27 mouse cellular contexts compared by ENCODE assay signal in genomic region chr15:96713758-96714675, GRCm38 (mm10). TPM values are rescaled to one million over a fixed set of nuclear protein-coding genes. Genes with fewer than 3 reads are reported as not detected.
DNase-seq lines count a peak whose midpoint lies in the region; ATAC-seq and TF ChIP-seq lines count a peak whose summit lies in the region.
"Had no signal": no experiment of that assay in that cellular context is flagged by ENCODE, and none has a peak within 500 bp of the region (broad histone marks: within the 10 kb centered on the region; RNA-seq: fewer than 3 reads in every experiment).

No protein-coding gene starts in this region.

- TF ChIP-seq POLR2A in liver, adult 2 months (IDR thresholded peaks at IDR 0.05; ENCODE audit: extremely low read depth, insufficient read depth, low read length), result no peak
- no peak for TF ChIP-seq POLR2A in spleen, adult 2 months (IDR thresholded peaks at IDR 0.05; ENCODE audit: low read depth, low read length)
- no peak for TF ChIP-seq POLR2A in MEL (IDR thresholded peaks at IDR 0.05; ENCODE audit: control insufficient read depth in 1 of 2, insufficient read depth in 1 of 2, low read depth in 1 of 2, low read length in 2 of 2, poor library complexity in 1 of 2)

- H3K4me2 ChIP-seq in liver, embryonic 12.5 days, result no peak overlapping the region
- H3K4me2 ChIP-seq in hindbrain, embryonic 13.5 days, result no peak overlapping the region
- H3K4me2 ChIP-seq: embryonic facial prominence, embryonic 13.5 days; forebrain, embryonic 13.5 days; heart, embryonic 11.5 days; hindbrain, embryonic 12.5 days; intestine, embryonic 15.5 days had no signal

- no peak overlapping the region for H3K4me3 ChIP-seq in liver, adult 2 months (ENCODE audit: insufficient read depth, low read depth, low read length)
- H3K4me3 ChIP-seq in liver, embryonic 12.5 days, result no peak overlapping the region
- peak overlapping the region; percentile 44 for H3K4me3 ChIP-seq in spleen, adult 2 months (ENCODE audit: extremely low read depth, insufficient read depth, insufficient read length)
- peak overlapping the region; percentile 53 to 62 for H3K4me3 ChIP-seq in MEL (ENCODE audit: control insufficient read depth in 1 of 2, insufficient read depth in 1 of 2, low read depth in 2 of 2, low read length in 2 of 2)
- no peak overlapping the region for H3K4me3 ChIP-seq in hindbrain, embryonic 13.5 days
- H3K4me3 ChIP-seq: embryonic facial prominence, embryonic 10.5 days; embryonic facial prominence, embryonic 13.5 days; erythroblast, embryonic 14.5 days; forebrain, embryonic 10.5 days; forebrain, embryonic 13.5 days; heart, adult 2 months; hindbrain, embryonic 12.5 days; intestine, embryonic 15.5 days had no signal

- 97% methylated on average over 5 of the region's 7 CpGs for WGBS in liver, adult 2 months
- WGBS in liver, embryonic 12.5 days (ENCODE audit: insufficient replicate concordance), result 77% methylated on average over 6 of the region's 7 CpGs
- 86% methylated on average over 7 of the region's 7 CpGs for WGBS in spleen, adult 2 months
- 97% methylated on average over 6 of the region's 7 CpGs for WGBS in hindbrain, embryonic 13.5 days

- no peaks in the 10 kb centered on the region for H3K9me3 ChIP-seq in liver, embryonic 12.5 days (replicated peaks)
- no peaks in the 10 kb centered on the region for H3K9me3 ChIP-seq in MEL (replicated peaks; ENCODE audit: insufficient read depth, low read length)
- H3K9me3 ChIP-seq in hindbrain, embryonic 13.5 days, result no peaks in the 10 kb centered on the region
- H3K9me3 ChIP-seq: embryonic facial prominence, embryonic 10.5 days; embryonic facial prominence, embryonic 13.5 days; forebrain, embryonic 10.5 days; forebrain, embryonic 13.5 days; G1E; hindbrain, embryonic 12.5 days; intestine, embryonic 15.5 days had no signal

- H3K27ac ChIP-seq in liver, adult 2 months (replicated peaks; ENCODE audit: insufficient read depth, low read depth, low read length), result no peak overlapping the region
- H3K27ac ChIP-seq in liver, embryonic 12.5 days, result no peak overlapping the region
- peak overlapping the region; percentile 87 for H3K27ac ChIP-seq in spleen, adult 2 months (ENCODE audit: insufficient read depth, low read length)
- peak overlapping the region; percentile 97 for H3K27ac ChIP-seq in MEL (ENCODE audit: control insufficient read depth, low read depth, low read length)
- H3K27ac ChIP-seq in hindbrain, embryonic 13.5 days, result no peak overlapping the region
- H3K27ac ChIP-seq: embryonic facial prominence, embryonic 10.5 days; embryonic facial prominence, embryonic 13.5 days; forebrain, embryonic 10.5 days; forebrain, embryonic 13.5 days; heart, adult 2 months; hindbrain, embryonic 12.5 days; intestine, embryonic 15.5 days had no signal

- no peak overlapping the region for H3K9ac ChIP-seq in liver, adult 2 months (ENCODE audit: low read depth, low read length)
- H3K9ac ChIP-seq in liver, embryonic 12.5 days, result no peak overlapping the region
- H3K9ac ChIP-seq in MEL (ENCODE audit: control insufficient read depth, low read depth, low read length, poor library complexity, severe bottlenecking), result peak overlapping the region; percentile 71
- no peak overlapping the region for H3K9ac ChIP-seq in hindbrain, embryonic 13.5 days
- H3K9ac ChIP-seq: embryonic facial prominence, embryonic 13.5 days; forebrain, embryonic 13.5 days; hindbrain, embryonic 12.5 days; intestine, embryonic 15.5 days had no signal

- no peak for TF ChIP-seq CTCF in liver, adult 2 months (IDR thresholded peaks at IDR 0.05; ENCODE audit: low read depth, low read length)
- TF ChIP-seq CTCF in spleen, adult 2 months (IDR thresholded peaks at IDR 0.05; ENCODE audit: extremely low read depth, insufficient read depth, insufficient read length, insufficient replicate concordance), result no peak
- peak in 1 of 3 experiments; percentile 8; a peak in 1 of 6 replicates for TF ChIP-seq CTCF in MEL (IDR thresholded peaks at IDR 0.05 in 2 of 3, conservative IDR thresholded peaks at IDR 0.05 in 1 of 3; ENCODE audit: control insufficient read depth in 1 of 3, insufficient read depth in 1 of 3, low read depth in 2 of 3, low read length in 3 of 3, poor library complexity in 1 of 3, severe bottlenecking in 1 of 3)

- H3K36me3 ChIP-seq in liver, adult 2 months (ENCODE audit: control insufficient read depth, insufficient read depth, low read length), result no peaks in the 10 kb centered on the region
- H3K36me3 ChIP-seq in liver, embryonic 12.5 days, result no peaks in the 10 kb centered on the region
- H3K36me3 ChIP-seq in spleen, adult 2 months (ENCODE audit: control insufficient read depth, insufficient read depth, low read length), result no peaks in the 10 kb centered on the region
- H3K36me3 ChIP-seq in MEL (ENCODE audit: control insufficient read depth in 1 of 2, insufficient read depth in 2 of 2, low read length in 2 of 2), result peaks cover 0 to 58% of the 10 kb centered on the region in 2 experiments; a peak in 2 of 4 replicates
- H3K36me3 ChIP-seq in hindbrain, embryonic 13.5 days, result no peaks in the 10 kb centered on the region
- H3K36me3 ChIP-seq: embryonic facial prominence, embryonic 10.5 days; embryonic facial prominence, embryonic 13.5 days; forebrain, embryonic 10.5 days; G1E; hindbrain, embryonic 12.5 days; intestine, embryonic 15.5 days had no signal

- peaks cover 12% of the 10 kb centered on the region for H3K4me1 ChIP-seq in liver, adult 2 months (ENCODE audit: control insufficient read depth, insufficient read depth, low read length)
- peaks cover 20% of the 10 kb centered on the region for H3K4me1 ChIP-seq in liver, embryonic 12.5 days
- H3K4me1 ChIP-seq in spleen, adult 2 months (ENCODE audit: control insufficient read depth, insufficient read depth, insufficient read length), result peaks cover 8% of the 10 kb centered on the region
- H3K4me1 ChIP-seq in MEL (ENCODE audit: control insufficient read depth in 1 of 2, insufficient read depth in 2 of 2, low read length in 2 of 2), result peaks cover 43 to 48% of the 10 kb centered on the region in 2 experiments
- H3K4me1 ChIP-seq in hindbrain, embryonic 13.5 days (replicated peaks), result peaks cover 12% of the 10 kb centered on the region

- no peak for TF ChIP-seq EP300 in MEL (IDR thresholded peaks at IDR 0.05; ENCODE audit: low read depth in 1 of 2, low read length in 2 of 2)

- DNase-seq in liver, adult 2 months (ENCODE audit: extremely low read depth, low read depth, low spot score), result peak; percentile 54
- no peak for DNase-seq in spleen, adult 2 months (ENCODE audit: low read depth in 1 of 2, low spot score in 2 of 2)
- no peak for DNase-seq in spleen, postnatal 4 days (ENCODE audit: low spot score in 2 of 2)
- DNase-seq in MEL (ENCODE audit: low read depth, low spot score), result peak; percentile 39
- DNase-seq in right cerebral cortex, postnatal 14 days, result no peak
- DNase-seq: adrenal gland, adult 2 months; adrenal gland, postnatal 14 days; cerebellum, adult 11-12 months; cerebellum, adult 8-10 months; cerebellum, postnatal 10 days; cerebellum, postnatal 36 days; embryo, embryonic 11 days; gastrocnemius, postnatal 14 days; heart, adult 2 months had no signal

- no peak; the same call in none of the 2 replicates for TF ChIP-seq RAD21 in MEL (IDR thresholded peaks at IDR 0.05; ENCODE audit: low read depth, low read length)

- no peaks in the 10 kb centered on the region for H3K79me2 ChIP-seq in liver, adult 2 months (ENCODE audit: control insufficient read depth, insufficient read depth, low read length)
- H3K79me2 ChIP-seq in MEL (ENCODE audit: control insufficient read depth, insufficient read depth, low read length, poor library complexity), result peaks cover 13% of the 10 kb centered on the region

- H3K27me3 ChIP-seq in liver, adult 2 months (ENCODE audit: control insufficient read depth, insufficient read depth, low read length), result no peaks in the 10 kb centered on the region
- H3K27me3 ChIP-seq in liver, embryonic 12.5 days (replicated peaks), result no peaks in the 10 kb centered on the region
- no peaks in the 10 kb centered on the region for H3K27me3 ChIP-seq in spleen, adult 2 months (ENCODE audit: control insufficient read depth, insufficient read depth, low read length)
- no peaks in the 10 kb centered on the region for H3K27me3 ChIP-seq in MEL (ENCODE audit: control insufficient read depth in 1 of 2, insufficient read depth in 2 of 2, low read length in 2 of 2)
- no peaks in the 10 kb centered on the region for H3K27me3 ChIP-seq in hindbrain, embryonic 13.5 days
- H3K27me3 ChIP-seq: embryonic facial prominence, embryonic 13.5 days; forebrain, embryonic 13.5 days; hindbrain, embryonic 12.5 days; intestine, embryonic 15.5 days had no signal

- ATAC-seq in liver, embryonic 12.5 days, result no peak
- ATAC-seq in hindbrain, embryonic 13.5 days (ENCODE audit: low FRiP score), result no peak
- ATAC-seq: forebrain, embryonic 13.5 days; forebrain, embryonic 16.5 days; hindbrain, embryonic 16.5 days; intestine, embryonic 15.5 days had no signal

TF ChIP-seq in MEL, 35 proteins besides CTCF, POLR2A, EP300 and RAD21 (continues in another document):
- no peak for TF ChIP-seq MEF2A (IDR thresholded peaks at IDR 0.05; ENCODE audit: extremely low read depth, insufficient replicate concordance, low read depth, low read length, poor library complexity, severe bottlenecking)
- TF ChIP-seq USF1 (IDR thresholded peaks at IDR 0.05; ENCODE audit: low read depth, low read length), result 0 out of 2 replicates have a peak, but pooled peaks have one; percentile 38
- 0 out of 2 replicates have a peak, but pooled peaks have one; percentile 0 for TF ChIP-seq ZC3H11A (IDR thresholded peaks at IDR 0.05; ENCODE audit: low read depth, low read length)
- no peak for TF ChIP-seq TCF12 (IDR thresholded peaks at IDR 0.05; ENCODE audit: low read depth, low read length)
- TF ChIP-seq GATA1 (IDR thresholded peaks at IDR 0.05; ENCODE audit: low read depth, low read length), result no peak
- TF ChIP-seq E2F4 (IDR thresholded peaks at IDR 0.05; ENCODE audit: borderline replicate concordance, low read depth, low read length), result no peak
- no peak for TF ChIP-seq TAL1 (IDR thresholded peaks at IDR 0.05; ENCODE audit: low read length)
- TF ChIP-seq MAZ (IDR thresholded peaks at IDR 0.05; ENCODE audit: low read depth, low read length), result peak; percentile 40; the same call in 1 of the 2 replicates
- peak; percentile 34; the same call in 1 of the 2 replicates for TF ChIP-seq MAX (IDR thresholded peaks at IDR 0.05; ENCODE audit: low read length)
- peak; percentile 31; the same call in 1 of the 2 replicates for TF ChIP-seq MYB (IDR thresholded peaks at IDR 0.05; ENCODE audit: low read depth, low read length)

RNA-seq across cellular contexts. Expression of gene Slc38a2, which starts 14.5 kb away (rescaled TPM):
- 73.9 and 85.1 TPM in 2 replicates for total RNA-seq in liver, adult 2 months (2014; rRNA removed)
- polyA plus RNA-seq in liver, adult 2 months (2012; rRNA removed), result 22.1 and 22.5 TPM in 2 replicates
- 57.6 and 62.7 TPM in 2 replicates for polyA plus RNA-seq in liver, embryonic 12.5 days (2016; fragmentation: Nextera tagmentation; extraction: Ambion mirVana)
- polyA plus RNA-seq in spleen, adult 2 months (2012; rRNA removed), result 25.9 and 28.5 TPM in 2 replicates
- 80.6 and 150 TPM in 2 replicates for total RNA-seq in MEL (2012; rRNA removed)
- 100 to 1,000 TPM; 177 to 590 TPM for polyA plus RNA-seq in MEL (2012; ENCODE audit: insufficient read depth in 1 of 2, insufficient read length in 2 of 2, low read depth in 1 of 2, low replicate concordance in 2 of 2, missing spikeins in 1 of 2)
- 133 TPM in 2 replicates for polyA plus RNA-seq in hindbrain, embryonic 13.5 days (2015; fragmentation: Nextera tagmentation; extraction: Ambion mirVana)

Comparison
In these comparisons a context has a peak if more than half of its experiments do, and no peak if none do; other contexts are left out.
1. DNase-seq: peak in liver, adult 2 months (single experiment) and MEL (single experiment); none in spleen, adult 2 months (0 of 2), spleen, postnatal 4 days (0 of 2) and right cerebral cortex, postnatal 14 days (single experiment).
2. H3K27ac ChIP-seq: peak in spleen, adult 2 months (single experiment) and MEL (single experiment); none in liver, adult 2 months (single experiment), liver, embryonic 12.5 days (single experiment) and hindbrain, embryonic 13.5 days (single experiment).
3. H3K4me3 ChIP-seq: peak in spleen, adult 2 months (single experiment) and MEL (2 of 2); none in liver, adult 2 months (single experiment), liver, embryonic 12.5 days (single experiment) and hindbrain, embryonic 13.5 days (single experiment).